Mouse (Mus musculus) liver, embryonic 18 days (tissue): ENCODE data around the gene Ptprb. TPM values are rescaled to one million over a fixed set of nuclear protein-coding genes. Genes with fewer than 3 reads are reported as not detected.

Experiments used
- polyA plus RNA-seq: library from polyadenylated mRNA; depleted of rRNA; stranded (reverse); fragments of >200 nt; gene quantifications from 2 replicates; pipeline ENCODE4 v1.2.3, GENCODE M21; 2012; rRNA removed

The Ptprb gene
- polyA plus RNA-seq = 1.7 and 2.0 TPM in 2 replicates

GRCm38 (mm10) chr10:116275280-116275679 lies at the start of gene Ptprb:
Ptprb (plus strand) TSS chr10:116275523.

Other genes with a start within 250 kb of the Ptprb start
- not detected in 2 replicates for gene 4933416C03Rik, start 161.6 kb upstream of the Ptprb start, polyA plus RNA-seq
- gene Kcnmb4, start 198.4 kb downstream of the Ptprb start, polyA plus RNA-seq = 0.15 and 0.20 TPM in 2 replicates